Mouse (Mus musculus) midbrain, embryonic 11.5 days (tissue): ENCODE data around the gene H2-Aa. TPM values are rescaled to one million over a fixed set of nuclear protein-coding genes. Genes with fewer than 3 reads are reported as not detected.

ENCODE experiments used
- ATAC-seq: fragments of 200-750 bp; cut with Nextera tagmentation; 2 replicates; pipeline ENCODE4 v1.8.0; 2017; ENCODE audit warnings: moderate TSS enrichment, moderate library complexity; ENCODE audit not compliant: low FRiP score
- DNase-seq: peaks from one replicate; pipeline ENCODE4 v3.0.0; 2015; ENCODE audit warnings: low spot score; ENCODE audit errors: missing footprints
- H3K27ac ChIP-seq: fragments of 300-500 bp; sonication (generic); 2 replicates; pipeline ENCODE4 v1.5.1; 2014; ENCODE audit warnings: low read depth, low read length
- H3K27me3 ChIP-seq: fragments of 300-500 bp; sonication (generic); 2 replicates; pipeline ENCODE4 v1.6.1; 2014; ENCODE audit warnings: mild to moderate bottlenecking, low read length, moderate library complexity, mixed read lengths; ENCODE audit not compliant: control insufficient read depth, insufficient read depth
- H3K36me3 ChIP-seq: fragments of 300-500 bp; sonication (generic); 2 replicates; pipeline ENCODE4 v1.6.1; 2014; ENCODE audit warnings: mild to moderate bottlenecking, low read length, moderate library complexity, mixed read lengths; ENCODE audit not compliant: control insufficient read depth, insufficient read depth
- H3K4me1 ChIP-seq: fragments of 300-500 bp; sonication (generic); 2 replicates; pipeline ENCODE4 v1.6.1; 2014; ENCODE audit warnings: low read length; ENCODE audit not compliant: control insufficient read depth, insufficient read depth
- H3K4me2 ChIP-seq: fragments of 300-500 bp; sonication (generic); 2 replicates; pipeline ENCODE4 v1.6.1; 2014; ENCODE audit warnings: mild to moderate bottlenecking, moderate library complexity
- H3K4me3 ChIP-seq: fragments of 300-500 bp; sonication (generic); 2 replicates; pipeline ENCODE4 v1.5.1; 2014; ENCODE audit warnings: low read depth, low read length
- H3K9ac ChIP-seq: fragments of 300-500 bp; sonication (generic); 2 replicates; pipeline ENCODE4 v1.6.1; 2014; ENCODE audit warnings: low read length
- H3K9me3 ChIP-seq: fragments of 300-500 bp; sonication (generic); 2 replicates; pipeline ENCODE4 v1.6.1; 2016; ENCODE audit warnings: low read length; ENCODE audit not compliant: control insufficient read depth
- WGBS: fragments of 180-500 bp; shearing (Covaris S2); extraction: QIAGEN DNeasy Blood & Tissue Kit; methylation state at CpG from one replicate; pipeline ENCODE4 v1.1.7; 2014; 5-methylcytosine and 5-hydroxymethylcytosine counted together
- polyA plus RNA-seq: library from polyadenylated mRNA; unstranded; fragments of >200 nt; fragmentation: Nextera tagmentation; extraction: Ambion mirVana; gene quantifications from 2 replicates; pipeline ENCODE4 v1.2.1, GENCODE M21; 2014

Gene H2-Aa
- polyA plus RNA-seq, 1 experiment from 2014 or later: not detected

- DNase-seq: no peak
- H3K9ac ChIP-seq: no peak overlapping the region
- H3K4me2 ChIP-seq: no peak overlapping the region
- 87% methylated on average over 1 of the region's 1 CpGs for WGBS
- no peaks in the 10 kb centered on the region for H3K27me3 ChIP-seq
- H3K27ac ChIP-seq: no peak overlapping the region
- no peaks in the 10 kb centered on the region for H3K36me3 ChIP-seq
- no peaks in the 10 kb centered on the region for H3K4me1 ChIP-seq
- no peak overlapping the region for H3K4me3 ChIP-seq
- no peaks in the 10 kb centered on the region for H3K9me3 ChIP-seq
- ATAC-seq: no peak
Measured at GRCm38 (mm10) chr17:34280499-34281038, 7.1 kb downstream of the H2-Aa start.

GRCm38 (mm10) chr17:34272102-34272501 lies 15.5 kb downstream of the H2-Aa start:
- Histone ChIP-seq H3K4me2 (no peak overlapping the region), H3K4me1 (no peaks in the 10 kb centered on the region), H3K27me3 (no peaks in the 10 kb centered on the region), H3K9ac (no peak overlapping the region), H3K36me3 (no peaks in the 10 kb centered on the region), H3K4me3 (no peak overlapping the region), H3K9me3 (no peaks in the 10 kb centered on the region), H3K27ac (no peak overlapping the region)
- DNase-seq (no peak), ATAC-seq (no peak)
- WGBS: 84% methylated on average over 1 of the region's 1 CpGs

- ATAC-seq: no peak
- Histone ChIP-seq H3K4me3 (no peak overlapping the region), H3K9ac (no peak overlapping the region), H3K27me3 (no peaks in the 10 kb centered on the region), H3K4me2 (no peak overlapping the region), H3K36me3 (no peaks in the 10 kb centered on the region), H3K4me1 (no peaks in the 10 kb centered on the region), H3K27ac (no peak overlapping the region), H3K9me3 (no peaks in the 10 kb centered on the region)
- DNase-seq: no peak
- WGBS: 84% methylated on average over 2 of the region's 2 CpGs
Measured at GRCm38 (mm10) chr17:34270940-34271339, 16.7 kb downstream of the H2-Aa start.

GRCm38 (mm10) chr17:34270230-34270629 lies 17.4 kb downstream of the H2-Aa start:
- DNase-seq: no peak
- Histone ChIP-seq H3K4me2 (no peak overlapping the region), H3K9me3 (no peaks in the 10 kb centered on the region), H3K27me3 (peaks cover 3% of the 10 kb centered on the region), H3K4me1 (peaks cover 2% of the 10 kb centered on the region; the same call in 1 of the 2 replicates), H3K36me3 (no peaks in the 10 kb centered on the region), H3K27ac (no peak overlapping the region), H3K4me3 (no peak overlapping the region), H3K9ac (no peak overlapping the region)
- no peak for ATAC-seq
- 89% methylated on average over 2 of the region's 2 CpGs for WGBS

- DNase-seq (no peak), ATAC-seq (no peak)
Measured at GRCm38 (mm10) chr17:34269817-34270216, 17.8 kb downstream of the H2-Aa start.

GRCm38 (mm10) chr17:34268748-34269147 lies 18.9 kb downstream of the H2-Aa start:
- no peak for DNase-seq
- Histone ChIP-seq H3K9ac (no peak overlapping the region), H3K4me3 (no peak overlapping the region), H3K4me2 (no peak overlapping the region), H3K27ac (no peak overlapping the region), H3K4me1 (peaks cover 12% of the 10 kb centered on the region), H3K9me3 (no peaks in the 10 kb centered on the region), H3K36me3 (no peaks in the 10 kb centered on the region), H3K27me3 (peaks cover 13% of the 10 kb centered on the region)
- 96% methylated on average over 2 of the region's 2 CpGs for whole genome bisulfite sequencing
- no peak for ATAC-seq

More at GRCm38 (mm10) chr17:34269817-34270216, 17.8 kb downstream of the H2-Aa start:
- H3K4me2 ChIP-seq: no peak overlapping the region
- peaks cover 6% of the 10 kb centered on the region for H3K4me1 ChIP-seq
- H3K27ac ChIP-seq: no peak overlapping the region
- WGBS: 76% methylated on average over 4 of the region's 4 CpGs
- H3K9me3 ChIP-seq: no peaks in the 10 kb centered on the region
- H3K27me3 ChIP-seq: peaks cover 6% of the 10 kb centered on the region
- no peaks in the 10 kb centered on the region for H3K36me3 ChIP-seq
- H3K9ac ChIP-seq: no peak overlapping the region
- H3K4me3 ChIP-seq: no peak overlapping the region

- no peak for ATAC-seq
- no peak overlapping the region for H3K4me2 ChIP-seq
Measured at GRCm38 (mm10) chr17:34268262-34268661, 19.4 kb downstream of the H2-Aa start.

GRCm38 (mm10) chr17:34264452-34265351 lies 22.9 kb downstream of the H2-Aa start:
- Histone ChIP-seq H3K4me2 (peak overlapping the region; percentile 92), H3K36me3 (no peaks in the 10 kb centered on the region), H3K4me3 (peak overlapping the region; percentile 49), H3K4me1 (peaks cover 13% of the 10 kb centered on the region), H3K9me3 (no peaks in the 10 kb centered on the region), H3K27me3 (peaks cover 13% of the 10 kb centered on the region), H3K9ac (peak overlapping the region; percentile 64), H3K27ac (no peak overlapping the region)
- peak; percentile 57; the same call in 1 of the 2 replicates for ATAC-seq
- WGBS: under 1% methylated on average over 88 of the region's 93 CpGs
- peak; percentile 95 for DNase-seq

More at GRCm38 (mm10) chr17:34268262-34268661, 19.4 kb downstream of the H2-Aa start:
- Histone ChIP-seq H3K4me1 (peaks cover 13% of the 10 kb centered on the region), H3K27ac (no peak overlapping the region), H3K4me3 (no peak overlapping the region), H3K36me3 (no peaks in the 10 kb centered on the region), H3K9me3 (no peaks in the 10 kb centered on the region), H3K27me3 (peaks cover 13% of the 10 kb centered on the region), H3K9ac (no peak overlapping the region)
- DNase-seq: no peak
- 81% methylated on average over 2 of the region's 2 CpGs for WGBS

- Histone ChIP-seq H3K27ac (no peak overlapping the region), H3K4me2 (peak overlapping the region; percentile 92), H3K9ac (peak overlapping the region; percentile 52; the same call in 1 of the 2 replicates), H3K27me3 (peaks cover 13% of the 10 kb centered on the region), H3K9me3 (no peaks in the 10 kb centered on the region), H3K36me3 (no peaks in the 10 kb centered on the region), H3K4me3 (peak overlapping the region; percentile 49), H3K4me1 (peaks cover 13% of the 10 kb centered on the region)
- peak; percentile 10; the same call in 1 of the 2 replicates for ATAC-seq
- under 1% methylated on average over 14 of the region's 14 CpGs for WGBS
- DNase-seq: peak; percentile 95
Measured at GRCm38 (mm10) chr17:34263811-34264371, 23.7 kb downstream of the H2-Aa start.
